8 mouse cellular contexts compared by ENCODE assay signal in genomic region chr2:154943101-154943500, GRCm38 (mm10). TPM values are rescaled to one million over a fixed set of nuclear protein-coding genes. Genes with fewer than 3 reads are reported as not detected.
DNase-seq lines count a peak whose midpoint lies in the region.

No protein-coding gene starts in this region.

- H3K4me1 ChIP-seq in megakaryocyte, embryonic 14.5 days: peaks cover 18% of the 10 kb centered on the region

- H3K36me3 ChIP-seq in megakaryocyte, embryonic 14.5 days (replicated peaks; ENCODE audit: low read length): no peaks in the 10 kb centered on the region

- peaks cover 8% of the 10 kb centered on the region; the same call in 1 of the 2 replicates for H3K9me3 ChIP-seq in megakaryocyte, embryonic 14.5 days

- DNase-seq in adrenal gland, adult 2 months: peak; percentile 91
- peak; percentile 80 for DNase-seq in embryo, embryonic 10 days (ENCODE audit: low spot score)
- DNase-seq in gastrocnemius, postnatal 10 days: peak; percentile 89
- peak; percentile 62 for DNase-seq in induced T-regulatory cell, adult 2 months (ENCODE audit: low read depth)
- peak; percentile 15 to 84 for DNase-seq in left cerebral cortex, adult 9 months (ENCODE audit: low spot score in 2 of 2)
- peak; percentile 76 for DNase-seq in right cerebral cortex, postnatal 25 days
- DNase-seq in urinary bladder, postnatal 36 days (ENCODE audit: low spot score in 2 of 2): peak; percentile 84 to 86

- H3K27me3 ChIP-seq in megakaryocyte, embryonic 14.5 days (replicated peaks): peaks cover 26% of the 10 kb centered on the region

- peak overlapping the region; percentile 85 for H3K4me3 ChIP-seq in megakaryocyte, embryonic 14.5 days (replicated peaks)

RNA-seq across cellular contexts. Expression of gene Eif2s2, which starts 50.4 kb away (rescaled TPM):
- 100 to 1,000 TPM; 106 to 160 TPM for total RNA-seq in adrenal gland, adult 2 months (2021)
- polyA plus RNA-seq in adrenal gland, adult 2 months (2012; rRNA removed): 2.2 and 3.1 TPM in 2 replicates
- total RNA-seq in gastrocnemius, postnatal 10 days (2021): 100 to 1,000 TPM; 106 to 109 TPM
- 8.0 and 28.7 TPM in 2 replicates for polyA plus RNA-seq in megakaryocyte, embryonic 14.5 days (2012; ENCODE audit: insufficient read depth, low replicate concordance)

Comparison
In these comparisons a context has a peak if more than half of its experiments do, and no peak if none do; other contexts are left out.
1. Peak in every context shown above with its lines: DNase-seq and H3K4me3 ChIP-seq.